Mouse (Mus musculus) stomach, embryonic 15.5 days (tissue): ENCODE data around the gene Uchl3. TPM values are rescaled to one million over a fixed set of nuclear protein-coding genes. Genes with fewer than 3 reads are reported as not detected.

Source experiments
- ATAC-seq: fragments of 200-750 bp; cut with Nextera tagmentation; 2 replicates; pipeline ENCODE4 v1.8.0; 2017; ENCODE audit warnings: low read depth, moderate number of reproducible peaks, moderate TSS enrichment; ENCODE audit not compliant: insufficient read depth, low FRiP score
- H3K27ac ChIP-seq: fragments of 300-500 bp; sonication (generic); 2 replicates; pipeline ENCODE4 v1.5.1; 2015; ENCODE audit warnings: mild to moderate bottlenecking, inconsistent platforms
- H3K27me3 ChIP-seq: fragments of 300-500 bp; sonication (generic); replicated peaks from 2 replicates; pipeline ENCODE4 v1.6.1; 2015; ENCODE audit warnings: inconsistent platforms
- H3K36me3 ChIP-seq: fragments of 300-500 bp; sonication (generic); 2 replicates; pipeline ENCODE4 v1.6.1; 2015; ENCODE audit warnings: inconsistent platforms
- H3K4me1 ChIP-seq: fragments of 300-500 bp; sonication (generic); 2 replicates; pipeline ENCODE4 v1.6.1; 2015; ENCODE audit warnings: inconsistent platforms
- H3K4me2 ChIP-seq: fragments of 300-500 bp; sonication (generic); 2 replicates; pipeline ENCODE4 v1.6.1; 2015; ENCODE audit warnings: mild to moderate bottlenecking, inconsistent platforms
- H3K4me3 ChIP-seq: fragments of 300-500 bp; sonication (generic); replicated peaks from 2 replicates; pipeline ENCODE4 v1.5.1; 2015; ENCODE audit warnings: inconsistent platforms
- H3K9ac ChIP-seq: fragments of 300-500 bp; sonication (generic); 2 replicates; pipeline ENCODE4 v1.6.1; 2015; ENCODE audit warnings: inconsistent platforms
- H3K9me3 ChIP-seq: fragments of 300-500 bp; sonication (generic); 2 replicates; pipeline ENCODE4 v1.6.1; 2016; ENCODE audit warnings: inconsistent platforms
- WGBS: fragments of 180-500 bp; shearing (Covaris S2); methylation state at CpG from one replicate; pipeline ENCODE4 v1.1.7; 2015; 5-methylcytosine and 5-hydroxymethylcytosine counted together
- polyA plus RNA-seq: library from polyadenylated mRNA; unstranded; fragments of >200 nt; fragmentation: Nextera tagmentation; extraction: Ambion mirVana; gene quantifications from 2 replicates; pipeline ENCODE4 v1.2.1, GENCODE M21; 2015

The Uchl3 gene
- polyA plus RNA-seq, 1 experiment from 2014 or later = 137 TPM

GRCm38 (mm10) chr14:101687696-101688095, 33.9 kb downstream of the Uchl3 start:
- no peaks in the 10 kb centered on the region for H3K27me3 ChIP-seq
- 91% methylated on average over 6 of the region's 6 CpGs for WGBS
- H3K36me3 ChIP-seq = no peaks in the 10 kb centered on the region
- H3K4me2 ChIP-seq = no peak overlapping the region
- no peaks in the 10 kb centered on the region for H3K9me3 ChIP-seq
- H3K27ac ChIP-seq = no peak overlapping the region
- no peak for ATAC-seq
- H3K4me3 ChIP-seq = no peak overlapping the region
- H3K4me1 ChIP-seq = no peaks in the 10 kb centered on the region
- H3K9ac ChIP-seq = no peak overlapping the region

- whole genome bisulfite sequencing = 88% methylated on average over 2 of the region's 2 CpGs
- no peak for ATAC-seq
Measured at GRCm38 (mm10) chr14:101688406-101688805, 34.6 kb downstream of the Uchl3 start.

GRCm38 (mm10) chr14:101704479-101704878, 50.7 kb downstream of the Uchl3 start:
- Histone ChIP-seq H3K27me3 (no peaks in the 10 kb centered on the region), H3K36me3 (no peaks in the 10 kb centered on the region), H3K27ac (no peak overlapping the region), H3K4me2 (no peak overlapping the region), H3K4me3 (no peak overlapping the region), H3K9me3 (no peaks in the 10 kb centered on the region), H3K9ac (no peak overlapping the region), H3K4me1 (no peaks in the 10 kb centered on the region)
- WGBS = 64% methylated on average over 4 of the region's 4 CpGs
- ATAC-seq = no peak

More at GRCm38 (mm10) chr14:101688406-101688805, 34.6 kb downstream of the Uchl3 start:
- no peak overlapping the region for H3K27ac ChIP-seq
- no peaks in the 10 kb centered on the region for H3K36me3 ChIP-seq
- H3K27me3 ChIP-seq = no peaks in the 10 kb centered on the region
- H3K4me2 ChIP-seq = no peak overlapping the region
- no peak overlapping the region for H3K4me3 ChIP-seq
- no peaks in the 10 kb centered on the region for H3K4me1 ChIP-seq
- no peaks in the 10 kb centered on the region for H3K9me3 ChIP-seq
- H3K9ac ChIP-seq = no peak overlapping the region

GRCm38 (mm10) chr14:101707088-101707487, 53.3 kb downstream of the Uchl3 start:
- no peaks in the 10 kb centered on the region for H3K27me3 ChIP-seq
- no peak overlapping the region for H3K4me2 ChIP-seq
- no peak overlapping the region for H3K4me3 ChIP-seq
- H3K9ac ChIP-seq = no peak overlapping the region
- H3K4me1 ChIP-seq = no peaks in the 10 kb centered on the region
- H3K9me3 ChIP-seq = no peaks in the 10 kb centered on the region
- ATAC-seq = no peak
- H3K36me3 ChIP-seq = no peaks in the 10 kb centered on the region
- H3K27ac ChIP-seq = no peak overlapping the region
- 80% methylated on average over 5 of the region's 5 CpGs for WGBS

GRCm38 (mm10) chr14:101714414-101714813, 60.6 kb downstream of the Uchl3 start:
- Histone ChIP-seq H3K36me3 (no peaks in the 10 kb centered on the region), H3K4me3 (no peak overlapping the region), H3K4me1 (no peaks in the 10 kb centered on the region), H3K27me3 (no peaks in the 10 kb centered on the region), H3K9me3 (no peaks in the 10 kb centered on the region), H3K27ac (no peak overlapping the region), H3K4me2 (no peak overlapping the region), H3K9ac (no peak overlapping the region)
- no peak for ATAC-seq
- 80% methylated on average over 2 of the region's 2 CpGs for WGBS

- H3K27ac ChIP-seq = no peak within 1 kb of the TSS
- H3K9ac ChIP-seq = peak within 1 kb of the TSS; percentile 33
- peak; percentile 87 for ATAC-seq
- no peaks in the 10 kb centered on the region for H3K36me3 ChIP-seq
- 0 out of 2 replicates have a peak, but pooled peaks cover 5% of the 10 kb centered on the region for H3K27me3 ChIP-seq
- peak within 1 kb of the TSS; percentile 99 for H3K4me2 ChIP-seq
- peak within 1 kb of the TSS; percentile 64 for H3K4me3 ChIP-seq
- H3K9me3 ChIP-seq = no peaks in the 10 kb centered on the region
- WGBS = under 1% methylated on average over 51 of the region's 51 CpGs
- 0 out of 2 replicates have a peak, but pooled peaks cover 8% of the 10 kb centered on the region for H3K4me1 ChIP-seq
Measured at GRCm38 (mm10) chr14:101729237-101729971, 75.6 kb downstream of the Uchl3 start, which contains the start of the genes Gm9922 and Lmo7. TSS of gene Gm9922 (minus strand) at chr14:101729814. TSS of gene Lmo7 (plus strand) at chr14:101729957.

GRCm38 (mm10) chr14:101729972-101730692, 76.4 kb downstream of the Uchl3 start:
- peak overlapping the region; percentile 99 for H3K4me2 ChIP-seq
- WGBS = under 1% methylated on average over 28 of the region's 28 CpGs
- H3K9ac ChIP-seq = 0 out of 2 replicates have a peak overlapping the region, but pooled peaks have one; percentile 7
- H3K27ac ChIP-seq = no peak overlapping the region
- peak overlapping the region; percentile 64 for H3K4me3 ChIP-seq
- peak; percentile 19; the same call in 1 of the 2 replicates for ATAC-seq
- H3K4me1 ChIP-seq = 0 out of 2 replicates have a peak, but pooled peaks cover 8% of the 10 kb centered on the region
- H3K36me3 ChIP-seq = no peaks in the 10 kb centered on the region
- H3K9me3 ChIP-seq = no peaks in the 10 kb centered on the region
- H3K27me3 ChIP-seq = 0 out of 2 replicates have a peak, but pooled peaks cover 5% of the 10 kb centered on the region

- no peak overlapping the region for H3K9ac ChIP-seq
- 0 out of 2 replicates have a peak, but pooled peaks cover 8% of the 10 kb centered on the region for H3K4me1 ChIP-seq
- no peak overlapping the region for H3K27ac ChIP-seq
- H3K4me2 ChIP-seq = no peak overlapping the region
- no peak overlapping the region for H3K4me3 ChIP-seq
- H3K9me3 ChIP-seq = no peaks in the 10 kb centered on the region
- 0 out of 2 replicates have a peak, but pooled peaks cover 5% of the 10 kb centered on the region for H3K27me3 ChIP-seq
- no peaks in the 10 kb centered on the region for H3K36me3 ChIP-seq
- WGBS = 26% methylated on average over 10 of the region's 10 CpGs
- ATAC-seq = no peak
Measured at GRCm38 (mm10) chr14:101733542-101734303, 80.0 kb downstream of the Uchl3 start.

GRCm38 (mm10) chr14:101737501-101737900, 83.7 kb downstream of the Uchl3 start:
- no peaks in the 10 kb centered on the region for H3K9me3 ChIP-seq
- H3K4me3 ChIP-seq = no peak overlapping the region
- no peaks in the 10 kb centered on the region for H3K4me1 ChIP-seq
- H3K9ac ChIP-seq = no peak overlapping the region
- no peak for ATAC-seq
- WGBS = 79% methylated on average over 4 of the region's 4 CpGs
- H3K36me3 ChIP-seq = no peaks in the 10 kb centered on the region
- H3K27ac ChIP-seq = no peak overlapping the region
- no peaks in the 10 kb centered on the region for H3K27me3 ChIP-seq
- H3K4me2 ChIP-seq = no peak overlapping the region
